Mouse (Mus musculus): ENCODE measurements at regions not wholly inside any gene's neighbourhood (a gene's known extent, or its start where the extent isn't known, plus 50 kb on each side); places are given as distances from the start of the nearest gene placed in this dataset.

DNA sequence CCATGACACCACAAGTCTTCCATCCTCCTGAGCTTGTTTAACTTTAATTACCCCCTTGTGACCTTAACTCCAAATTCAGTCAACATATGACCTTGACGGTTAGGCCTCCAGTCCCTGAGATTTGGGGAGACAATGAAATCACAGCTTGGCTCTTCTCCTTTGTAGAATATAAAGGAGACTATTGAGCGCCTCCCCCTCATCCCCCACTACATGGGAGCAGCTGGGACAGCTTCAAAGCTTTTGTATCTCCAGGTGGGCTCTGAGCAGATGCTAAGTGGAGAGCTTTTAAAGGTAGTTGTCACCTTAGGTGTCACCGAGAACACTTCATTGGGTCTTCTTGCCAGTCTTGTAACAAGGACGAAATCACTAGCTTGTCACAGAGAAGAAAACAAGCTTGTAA, 82.7 kb upstream of the Bod1 start:
- Histone ChIP-seq H3K9ac (ENCODE audit: control insufficient read depth, low read depth, low read length, poor library complexity, severe bottlenecking) (no peak overlapping the region), H3K27ac (ENCODE audit: control insufficient read depth, low read depth, low read length) (no peak overlapping the region), H3K9me3 (replicated peaks; ENCODE audit: insufficient read depth, low read length) (no peaks in the 10 kb centered on the region), H3K27me3 (ENCODE audit: control insufficient read depth in 1 of 2, insufficient read depth in 2 of 2, low read length in 2 of 2) (no peaks in the 10 kb centered on the region; a peak in 1 of 4 replicates), H3K79me2 (ENCODE audit: control insufficient read depth, insufficient read depth, low read length, poor library complexity) (no peaks in the 10 kb centered on the region), H3K4me1 (ENCODE audit: control insufficient read depth in 1 of 2, insufficient read depth in 2 of 2, low read length in 2 of 2) (no peaks in the 10 kb centered on the region), H3K4me3 (ENCODE audit: control insufficient read depth in 1 of 2, insufficient read depth in 1 of 2, low read depth in 2 of 2, low read length in 2 of 2) (no peak overlapping the region), H3K36me3 (ENCODE audit: control insufficient read depth in 1 of 2, insufficient read depth in 2 of 2, low read length in 2 of 2) (no peaks in the 10 kb centered on the region)
- DNase-seq (ENCODE audit: low read depth, low spot score) = no peak
- TF ChIP-seq TAL1 (IDR thresholded peaks at IDR 0.05; ENCODE audit: low read length) = no peak
- TF ChIP-seq USF2 (IDR thresholded peaks at IDR 0.05; ENCODE audit: borderline replicate concordance in 1 of 2, insufficient read depth in 1 of 2, low read depth in 1 of 2, low read length in 2 of 2) = no peak
- TF ChIP-seq MAX (IDR thresholded peaks at IDR 0.05; ENCODE audit: low read length) = no peak
- no peak for TF ChIP-seq MAFK (IDR thresholded peaks at IDR 0.05; ENCODE audit: borderline replicate concordance, low read depth, low read length)
- TF ChIP-seq GATA1 (IDR thresholded peaks at IDR 0.05; ENCODE audit: low read depth, low read length) = no peak
- TF ChIP-seq SIN3A (IDR thresholded peaks at IDR 0.05; ENCODE audit: low read length) = no peak
- TF ChIP-seq MYC (IDR thresholded peaks at IDR 0.05; ENCODE audit: low read depth, low read length) = no peak

DNA sequence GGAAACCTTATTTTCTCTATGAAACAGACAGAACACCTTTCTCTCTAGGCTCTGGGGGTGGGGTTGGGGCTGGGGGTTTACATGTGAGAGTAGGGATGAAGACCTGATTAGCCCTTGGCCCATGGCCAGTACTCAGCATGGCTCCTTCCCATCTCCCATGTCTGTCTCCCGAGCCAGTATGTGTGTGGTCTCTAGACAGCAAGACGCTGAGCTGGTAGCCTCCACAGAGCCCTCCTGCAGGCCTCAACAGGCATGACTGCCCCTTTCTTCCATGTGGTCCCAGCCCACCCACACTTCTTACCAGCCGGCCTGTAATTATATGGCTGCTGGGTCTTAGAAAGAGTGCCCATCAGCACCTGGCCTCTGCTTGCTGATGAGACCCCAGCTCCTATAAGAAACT, 84.2 kb upstream of the Bod1 start:
- DNase-seq (ENCODE audit: low read depth, low spot score) = no peak
- TF ChIP-seq NELFE (IDR thresholded peaks at IDR 0.05; ENCODE audit: low read depth, low read length) = no peak
- no peak for TF ChIP-seq JUND (IDR thresholded peaks at IDR 0.05; ENCODE audit: low read depth, low read length)
- no peak for TF ChIP-seq CTCF (IDR thresholded peaks at IDR 0.05 in 2 of 3, conservative IDR thresholded peaks at IDR 0.05 in 1 of 3; ENCODE audit: control insufficient read depth in 1 of 3, insufficient read depth in 1 of 3, low read depth in 2 of 3, low read length in 3 of 3, poor library complexity in 1 of 3, severe bottlenecking in 1 of 3)
- no peak for TF ChIP-seq MYB (IDR thresholded peaks at IDR 0.05; ENCODE audit: low read depth, low read length)
- TF ChIP-seq USF1 (IDR thresholded peaks at IDR 0.05; ENCODE audit: low read depth, low read length) = no peak
- no peak for TF ChIP-seq MAZ (IDR thresholded peaks at IDR 0.05; ENCODE audit: low read depth, low read length)
- TF ChIP-seq TBP (IDR thresholded peaks at IDR 0.05; ENCODE audit: low read depth, low read length) = no peak
- TF ChIP-seq MAFK (IDR thresholded peaks at IDR 0.05; ENCODE audit: borderline replicate concordance, low read depth, low read length) = no peak
- TF ChIP-seq HCFC1 (IDR thresholded peaks at IDR 0.05; ENCODE audit: low read depth, low read length) = no peak
- TF ChIP-seq TAL1 (IDR thresholded peaks at IDR 0.05; ENCODE audit: low read length) = no peak
- no peak for TF ChIP-seq SMC3 (IDR thresholded peaks at IDR 0.05; ENCODE audit: low read depth, low read length)
- no peak for TF ChIP-seq SIN3A (IDR thresholded peaks at IDR 0.05; ENCODE audit: low read length)
- TF ChIP-seq ZC3H11A (IDR thresholded peaks at IDR 0.05; ENCODE audit: low read depth, low read length) = no peak
- TF ChIP-seq MAX (IDR thresholded peaks at IDR 0.05; ENCODE audit: low read length) = no peak
- TF ChIP-seq TCF12 (IDR thresholded peaks at IDR 0.05; ENCODE audit: low read depth, low read length) = no peak
- TF ChIP-seq MXI1 (IDR thresholded peaks at IDR 0.05; ENCODE audit: low read depth, low read length) = no peak
- TF ChIP-seq ZKSCAN1 (IDR thresholded peaks at IDR 0.05; ENCODE audit: low read depth, low read length) = no peak
- no peak for TF ChIP-seq CHD1 (IDR thresholded peaks at IDR 0.05; ENCODE audit: low read depth, low read length)
- no peak for TF ChIP-seq MYC (IDR thresholded peaks at IDR 0.05; ENCODE audit: low read depth, low read length)
- no peak for TF ChIP-seq POLR2AphosphoS2 (IDR thresholded peaks at IDR 0.05; ENCODE audit: low read length)
- H3K9ac ChIP-seq (ENCODE audit: control insufficient read depth, low read depth, low read length, poor library complexity, severe bottlenecking) = no peak overlapping the region

More for the DNA sequence above, 84.2 kb upstream of the Bod1 start:
- Histone ChIP-seq H3K27ac (ENCODE audit: control insufficient read depth, low read depth, low read length) (no peak overlapping the region), H3K4me1 (ENCODE audit: control insufficient read depth in 1 of 2, insufficient read depth in 2 of 2, low read length in 2 of 2) (no peaks in the 10 kb centered on the region), H3K36me3 (ENCODE audit: control insufficient read depth in 1 of 2, insufficient read depth in 2 of 2, low read length in 2 of 2) (no peaks in the 10 kb centered on the region), H3K9me3 (replicated peaks; ENCODE audit: insufficient read depth, low read length) (no peaks in the 10 kb centered on the region), H3K4me3 (ENCODE audit: control insufficient read depth in 1 of 2, insufficient read depth in 1 of 2, low read depth in 2 of 2, low read length in 2 of 2) (no peak overlapping the region), H3K27me3 (ENCODE audit: control insufficient read depth in 1 of 2, insufficient read depth in 2 of 2, low read length in 2 of 2) (no peaks in the 10 kb centered on the region; a peak in 1 of 4 replicates), H3K79me2 (ENCODE audit: control insufficient read depth, insufficient read depth, low read length, poor library complexity) (no peaks in the 10 kb centered on the region)

Data from MEL (cell line).